Mouse (Mus musculus): ENCODE data around the gene Mlph.

- no peak for TF ChIP-seq POLR2A (IDR thresholded peaks at IDR 0.05; ENCODE audit: low read depth, low read length)
- TF ChIP-seq CTCF (IDR thresholded peaks at IDR 0.05; ENCODE audit: extremely low read depth, insufficient read depth, insufficient read length, insufficient replicate concordance), result no peak
These were observed 54.5 kb downstream of the Mlph start, which contains the start of gene Rab17 for GRCm38 (mm10) chr1:90969347-90969784.

Measured in spleen, adult 2 months (tissue).